Mouse (Mus musculus): ENCODE data around the gene Erp27. TPM values are rescaled to one million over a fixed set of nuclear protein-coding genes. Genes with fewer than 3 reads are reported as not detected.

Erp27 gene
- polyA plus RNA-seq, 2 experiments, result 0.52 to 0.69 TPM

DNA sequence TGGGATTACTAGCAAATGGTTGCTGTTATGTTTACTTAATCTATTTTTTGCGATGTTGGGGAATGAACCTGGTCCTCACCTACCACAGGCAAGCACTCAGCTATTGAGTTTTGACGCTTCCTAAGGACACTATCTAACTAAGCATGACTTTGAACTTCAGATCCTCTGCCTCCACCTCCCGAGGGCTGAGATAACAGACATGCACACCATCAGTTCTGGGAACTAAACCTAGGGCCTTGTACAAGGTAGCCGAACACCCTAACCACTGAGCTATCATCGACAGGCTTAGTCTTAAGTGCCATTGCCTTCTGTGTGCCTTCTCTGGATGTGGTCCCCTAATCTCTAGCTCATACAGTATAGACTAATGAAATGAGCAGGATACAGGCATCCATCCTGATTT is 56.6 kb downstream of the Erp27 start:
- no peak for ATAC-seq (ENCODE audit: low FRiP score, low read depth)
- Histone ChIP-seq H3K9me3 (ENCODE audit: control insufficient read depth, low read length) (no peaks in the 10 kb centered on the region), H3K4me2 (replicated peaks; ENCODE audit: low read depth, low read length, severe bottlenecking) (no peak overlapping the region), H3K4me3 (replicated peaks; ENCODE audit: low read length) (no peak overlapping the region), H3K27ac (replicated peaks; ENCODE audit: low read depth, low read length) (no peak overlapping the region), H3K9ac (ENCODE audit: low read depth, low read length, severe bottlenecking) (no peak overlapping the region), H3K36me3 (ENCODE audit: control insufficient read depth, insufficient read depth, low read length) (no peaks in the 10 kb centered on the region), H3K27me3 (ENCODE audit: control insufficient read depth, insufficient read depth, low read length) (no peaks in the 10 kb centered on the region), H3K4me1 (ENCODE audit: control insufficient read depth, insufficient read depth, low read length) (peaks cover 13% of the 10 kb centered on the region)
- no peak for DNase-seq (ENCODE audit: low spot score)
- TF ChIP-seq POLR2A (IDR thresholded peaks at IDR 0.05; ENCODE audit: borderline replicate concordance, extremely low read depth, insufficient read depth, insufficient read length), result no peak
- 91% methylated on average over 5 of the region's 5 CpGs for WGBS

DNA sequence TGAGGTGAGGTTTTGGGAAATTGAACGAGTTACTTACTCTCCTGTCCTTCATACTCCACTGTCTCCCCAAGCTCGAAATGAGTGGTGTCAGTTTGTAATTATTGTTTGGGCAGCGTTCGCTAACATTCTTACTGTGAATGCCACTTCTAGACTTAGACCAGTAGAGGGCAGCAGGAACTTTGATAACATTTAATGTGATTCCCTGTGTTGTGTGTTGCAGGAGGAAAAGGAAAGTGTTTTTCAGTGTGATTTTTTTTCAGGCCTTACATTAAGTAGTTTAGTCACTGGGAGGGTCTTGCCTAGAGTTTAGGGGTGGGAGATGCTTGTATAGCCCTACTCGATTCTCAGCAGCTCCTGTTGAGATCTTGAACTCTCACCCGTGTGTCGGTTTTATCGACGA is 61.0 kb downstream of the Erp27 start:
- 44% methylated on average over 9 of the region's 9 CpGs for WGBS
- Histone ChIP-seq H3K27ac (replicated peaks; ENCODE audit: low read depth, low read length) (no peak overlapping the region), H3K27me3 (ENCODE audit: control insufficient read depth, insufficient read depth, low read length) (no peaks in the 10 kb centered on the region), H3K4me1 (ENCODE audit: control insufficient read depth, insufficient read depth, low read length) (peaks cover 11% of the 10 kb centered on the region), H3K4me3 (replicated peaks; ENCODE audit: low read length) (no peak overlapping the region), H3K9ac (ENCODE audit: low read depth, low read length, severe bottlenecking) (no peak overlapping the region), H3K4me2 (replicated peaks; ENCODE audit: low read depth, low read length, severe bottlenecking) (no peak overlapping the region), H3K9me3 (ENCODE audit: control insufficient read depth, low read length) (no peaks in the 10 kb centered on the region), H3K36me3 (ENCODE audit: control insufficient read depth, insufficient read depth, low read length) (no peaks in the 10 kb centered on the region)
- ATAC-seq (ENCODE audit: low FRiP score, low read depth), result peak; percentile 51; the same call in 1 of the 2 replicates
- peak; percentile 89 for DNase-seq (ENCODE audit: low spot score)
- TF ChIP-seq POLR2A (IDR thresholded peaks at IDR 0.05; ENCODE audit: borderline replicate concordance, extremely low read depth, insufficient read depth, insufficient read length), result no peak

DNA sequence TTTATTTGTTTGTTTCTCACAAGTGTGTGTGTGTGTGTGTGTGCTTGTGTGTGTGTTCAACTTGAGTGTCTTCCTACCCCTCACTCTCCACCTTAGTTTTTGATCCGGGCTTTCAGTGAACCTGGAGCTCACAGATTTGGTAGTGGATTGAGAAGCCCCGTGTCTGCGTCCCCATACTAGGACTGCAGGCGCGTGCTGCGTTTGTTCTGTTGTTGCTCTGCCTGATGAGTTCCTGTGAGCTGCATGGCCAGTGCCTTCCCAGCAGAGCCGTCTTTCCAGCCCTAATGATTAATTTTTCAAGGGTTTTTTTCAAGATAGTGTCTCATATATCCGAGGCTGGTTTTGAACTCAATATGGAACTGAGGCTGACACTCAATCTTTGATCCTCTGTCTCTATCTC is 63.6 kb downstream of the Erp27 start:
- Histone ChIP-seq H3K27me3 (ENCODE audit: control insufficient read depth, insufficient read depth, low read length) (no peaks in the 10 kb centered on the region), H3K36me3 (ENCODE audit: control insufficient read depth, insufficient read depth, low read length) (no peaks in the 10 kb centered on the region), H3K27ac (replicated peaks; ENCODE audit: low read depth, low read length) (no peak overlapping the region), H3K9ac (ENCODE audit: low read depth, low read length, severe bottlenecking) (no peak overlapping the region), H3K4me2 (replicated peaks; ENCODE audit: low read depth, low read length, severe bottlenecking) (no peak overlapping the region), H3K9me3 (ENCODE audit: control insufficient read depth, low read length) (no peaks in the 10 kb centered on the region), H3K4me1 (ENCODE audit: control insufficient read depth, insufficient read depth, low read length) (peaks cover 13% of the 10 kb centered on the region), H3K4me3 (replicated peaks; ENCODE audit: low read length) (no peak overlapping the region)
- ATAC-seq (ENCODE audit: low FRiP score, low read depth), result no peak
- 70% methylated on average over 8 of the region's 8 CpGs for WGBS
- TF ChIP-seq POLR2A (IDR thresholded peaks at IDR 0.05; ENCODE audit: borderline replicate concordance, extremely low read depth, insufficient read depth, insufficient read length), result no peak
- no peak for DNase-seq (ENCODE audit: low spot score)

DNA sequence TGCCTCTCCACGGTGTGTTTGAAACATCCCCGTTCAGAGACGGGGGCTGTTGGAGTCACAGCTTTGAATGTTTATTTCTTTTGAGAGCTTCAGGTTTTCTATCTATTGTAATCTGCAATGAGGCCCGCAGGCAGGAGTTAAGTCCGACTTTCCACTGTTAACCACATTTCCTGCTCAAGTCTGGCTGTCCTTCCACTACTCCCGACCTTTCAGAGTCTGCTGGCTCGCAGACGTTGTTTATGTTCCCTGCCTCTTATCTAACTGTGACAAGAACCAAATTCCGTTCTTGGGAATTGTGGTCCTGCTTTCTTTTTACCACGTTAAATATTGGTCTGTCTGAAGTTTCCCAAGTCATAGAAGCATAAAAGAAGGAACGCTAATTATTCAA is 64.1 kb downstream of the Erp27 start:
- Histone ChIP-seq H3K9ac (ENCODE audit: low read depth, low read length, severe bottlenecking) (no peak overlapping the region), H3K9me3 (ENCODE audit: control insufficient read depth, low read length) (no peaks in the 10 kb centered on the region), H3K27ac (replicated peaks; ENCODE audit: low read depth, low read length) (no peak overlapping the region), H3K4me3 (replicated peaks; ENCODE audit: low read length) (no peak overlapping the region), H3K36me3 (ENCODE audit: control insufficient read depth, insufficient read depth, low read length) (no peaks in the 10 kb centered on the region), H3K27me3 (ENCODE audit: control insufficient read depth, insufficient read depth, low read length) (no peaks in the 10 kb centered on the region), H3K4me1 (ENCODE audit: control insufficient read depth, insufficient read depth, low read length) (peaks cover 15% of the 10 kb centered on the region), H3K4me2 (replicated peaks; ENCODE audit: low read depth, low read length, severe bottlenecking) (no peak overlapping the region)
- ATAC-seq (ENCODE audit: low FRiP score, low read depth) (no peak), DNase-seq (ENCODE audit: low spot score) (no peak)
- WGBS, result 28% methylated on average over 11 of the region's 11 CpGs
- TF ChIP-seq POLR2A (IDR thresholded peaks at IDR 0.05; ENCODE audit: borderline replicate concordance, extremely low read depth, insufficient read depth, insufficient read length), result no peak

Other genes with a start within 250 kb of the Erp27 start
- 0.05 and 0.10 TPM in 2 replicates for gene Gucy2c, start 140.4 kb downstream of the Erp27 start, polyA plus RNA-seq (2012; rRNA removed)
- gene Gucy2c, start 140.4 kb downstream of the Erp27 start, polyA plus RNA-seq (2014; fragmentation: Nextera tagmentation; extraction: Ambion mirVana), result 0.06 and 0.08 TPM in 2 replicates
- gene Hist4h4, start 117.8 kb downstream of the Erp27 start, polyA plus RNA-seq (2012; rRNA removed), result 1.2 and 1.6 TPM in 2 replicates
- 1.1 TPM in 2 replicates for gene Hist4h4, start 117.8 kb downstream of the Erp27 start, polyA plus RNA-seq (2014; fragmentation: Nextera tagmentation; extraction: Ambion mirVana)
- 82.9 and 88.8 TPM in 2 replicates for gene H2afj, start 113.9 kb downstream of the Erp27 start, polyA plus RNA-seq (2012; rRNA removed)
- gene H2afj, start 113.9 kb downstream of the Erp27 start, polyA plus RNA-seq (2014; fragmentation: Nextera tagmentation; extraction: Ambion mirVana), result 105 and 114 TPM in 2 replicates
- gene BC049715, start 94.6 kb downstream of the Erp27 start, polyA plus RNA-seq (2012; rRNA removed), result 0.73 and 1.7 TPM in 2 replicates
- gene BC049715, start 94.6 kb downstream of the Erp27 start, polyA plus RNA-seq (2014; fragmentation: Nextera tagmentation; extraction: Ambion mirVana), result 1.3 and 1.9 TPM in 2 replicates
- gene Wbp11, start 93.9 kb downstream of the Erp27 start, polyA plus RNA-seq (2012; rRNA removed), result 87.0 and 96.5 TPM in 2 replicates
- gene Wbp11, start 93.9 kb downstream of the Erp27 start, polyA plus RNA-seq (2014; fragmentation: Nextera tagmentation; extraction: Ambion mirVana), result 100 and 110 TPM in 2 replicates
- gene Smco3, start 86.7 kb downstream of the Erp27 start, polyA plus RNA-seq (2012; rRNA removed), result 0.92 and 0.97 TPM in 2 replicates
- 1.4 and 2.0 TPM in 2 replicates for gene Smco3, start 86.7 kb downstream of the Erp27 start, polyA plus RNA-seq (2014; fragmentation: Nextera tagmentation; extraction: Ambion mirVana)
- 2.2 and 3.1 TPM in 2 replicates for gene Art4, start 64.4 kb downstream of the Erp27 start, polyA plus RNA-seq (2012; rRNA removed)
- gene Art4, start 64.4 kb downstream of the Erp27 start, polyA plus RNA-seq (2014; fragmentation: Nextera tagmentation; extraction: Ambion mirVana), result 2.6 and 2.8 TPM in 2 replicates
- 534 and 645 TPM in 2 replicates for gene Mgp, start 46.4 kb downstream of the Erp27 start, polyA plus RNA-seq (2012; rRNA removed)
- 338 and 360 TPM in 2 replicates for gene Mgp, start 46.4 kb downstream of the Erp27 start, polyA plus RNA-seq (2014; fragmentation: Nextera tagmentation; extraction: Ambion mirVana)
- 0.12 and 0.20 TPM in 2 replicates for gene Pde6h, start 1.7 kb upstream of the Erp27 start, polyA plus RNA-seq (2012; rRNA removed)
- gene Pde6h, start 1.7 kb upstream of the Erp27 start, polyA plus RNA-seq (2014; fragmentation: Nextera tagmentation; extraction: Ambion mirVana), result 0.23 TPM in 1 of 2 replicates, not detected in the other
- gene Arhgdib, start 19.7 kb upstream of the Erp27 start, polyA plus RNA-seq (2012; rRNA removed), result 104 TPM in 2 replicates
- 147 and 149 TPM in 2 replicates for gene Arhgdib, start 19.7 kb upstream of the Erp27 start, polyA plus RNA-seq (2014; fragmentation: Nextera tagmentation; extraction: Ambion mirVana)
- 22.1 and 22.7 TPM in 2 replicates for gene Rerg, start 248.3 kb upstream of the Erp27 start, polyA plus RNA-seq (2012; rRNA removed)
- 33.6 and 36.5 TPM in 2 replicates for gene Rerg, start 248.3 kb upstream of the Erp27 start, polyA plus RNA-seq (2014; fragmentation: Nextera tagmentation; extraction: Ambion mirVana)

Data from limb, embryonic 14.5 days (tissue).